Mouse (Mus musculus) thymus, postnatal 25 days (tissue): ENCODE data around the gene Plekha1.

ENCODE experiments used
- DNase-seq: peaks from one replicate; pipeline ENCODE4 v3.0.0; 2022

The Plekha1 gene

DNA sequence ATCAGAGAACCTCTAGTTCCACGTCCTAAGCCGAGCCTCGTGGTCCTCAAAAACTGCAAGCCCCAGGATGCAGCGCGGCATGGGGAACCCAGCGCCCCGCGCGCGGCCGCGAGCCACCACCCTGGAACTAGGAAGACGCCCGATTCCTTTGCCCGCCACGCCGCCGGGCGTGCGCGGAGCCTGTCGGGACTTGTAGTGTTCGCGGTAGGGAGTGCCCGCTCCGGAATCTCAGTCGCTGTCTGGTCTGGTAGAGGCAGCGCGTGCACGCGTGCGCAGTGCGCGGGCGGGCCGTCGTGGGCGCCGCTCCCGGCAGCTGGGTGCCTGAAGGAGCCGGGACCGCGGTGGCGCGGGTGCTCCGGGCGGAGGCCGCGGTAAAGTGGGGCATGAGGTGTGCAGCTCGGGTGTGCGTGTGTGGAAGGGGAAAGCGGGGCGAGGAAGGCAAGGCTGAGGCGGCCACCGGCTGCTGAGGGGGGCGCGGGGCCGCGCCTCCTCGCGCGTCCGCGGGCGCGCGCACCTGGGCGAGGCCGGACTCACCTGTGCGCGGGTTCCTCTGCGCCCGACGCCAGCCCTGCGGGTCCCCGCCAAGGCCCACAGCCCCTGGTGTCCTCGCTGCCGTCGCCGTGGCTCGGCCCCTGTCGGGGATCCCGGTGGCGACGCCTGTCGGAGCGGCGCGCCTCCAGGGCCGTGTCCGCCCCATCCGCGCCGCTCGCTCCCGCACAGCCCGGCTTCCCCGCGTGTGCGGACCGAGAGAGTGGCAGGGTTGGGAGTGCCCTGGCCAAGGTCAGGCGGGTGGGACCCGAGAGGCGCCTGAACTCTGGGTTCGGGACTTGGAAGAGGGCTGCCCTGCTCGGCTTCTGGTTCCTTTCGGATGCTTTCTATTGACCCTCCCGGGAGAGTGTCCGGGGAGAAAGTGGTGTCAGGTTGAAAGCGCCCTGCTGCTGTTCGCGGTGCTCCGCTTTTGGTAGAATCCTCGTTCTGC is at the start of gene Plekha1:
TSS of gene Plekha1 (plus strand) at position 144 of the 979 bp plus-strand sequence.
- peak; percentile 97 for DNase-seq

DNA sequence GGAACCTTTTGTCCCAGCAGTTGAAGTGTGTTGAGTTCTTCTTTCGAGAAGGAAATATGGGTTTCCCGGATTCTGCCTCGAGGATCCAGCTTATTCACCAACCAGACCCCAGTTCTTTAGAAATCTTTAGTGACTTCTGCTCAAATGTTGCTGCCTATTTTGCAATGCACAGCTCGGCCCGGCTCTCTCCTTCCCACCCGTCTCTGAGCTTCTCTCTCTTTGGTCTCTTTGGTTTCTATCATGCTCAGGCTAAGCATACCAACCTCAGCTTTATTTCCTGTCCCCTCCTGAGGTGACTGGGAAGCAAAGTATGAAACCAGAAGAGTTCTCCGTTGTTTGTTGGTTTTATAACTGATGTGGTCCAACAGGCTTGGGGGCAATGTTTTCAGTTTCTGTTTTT is 49.3 kb upstream of the Plekha1 start:
- no peak for DNase-seq

DNA sequence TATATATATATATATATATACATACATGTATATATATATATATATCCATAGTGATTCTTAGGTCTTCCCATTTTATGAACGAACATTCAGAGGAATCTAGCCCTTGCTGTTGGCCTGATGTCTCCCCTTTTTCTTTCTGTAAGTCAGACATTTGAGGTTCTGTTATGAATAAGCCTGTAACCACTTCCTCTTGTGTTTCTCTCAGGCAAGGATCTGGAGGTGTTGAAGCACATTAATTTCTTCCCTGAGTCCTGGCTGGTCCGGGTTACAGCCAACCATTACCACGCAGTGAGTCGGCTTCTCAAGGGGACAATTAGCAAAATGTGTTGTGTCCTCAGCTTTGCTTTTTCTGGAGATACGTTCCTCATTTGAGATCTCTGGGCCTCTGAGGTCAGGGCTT is 46.7 kb upstream of the Plekha1 start:
- DNase-seq = no peak

DNA sequence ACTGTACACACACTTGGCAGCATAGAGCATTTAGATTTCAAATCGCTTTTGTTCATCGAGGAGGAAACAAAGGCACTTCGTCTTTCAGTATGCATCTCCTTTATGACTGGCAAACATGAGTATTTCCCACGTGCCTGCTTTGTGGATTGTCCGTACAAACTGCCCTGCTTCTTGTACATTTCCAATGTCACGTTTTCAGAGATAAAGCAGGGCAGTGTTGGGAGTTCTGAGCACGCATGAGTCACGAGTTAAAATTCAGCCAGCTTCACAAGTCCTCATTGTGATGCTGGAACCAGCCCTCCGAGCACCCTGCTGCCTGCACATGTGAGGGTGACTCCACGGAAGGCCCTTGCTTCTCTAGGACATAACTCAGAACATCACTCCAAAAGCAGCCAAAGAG is 45.9 kb upstream of the Plekha1 start:
- no peak for DNase-seq

DNA sequence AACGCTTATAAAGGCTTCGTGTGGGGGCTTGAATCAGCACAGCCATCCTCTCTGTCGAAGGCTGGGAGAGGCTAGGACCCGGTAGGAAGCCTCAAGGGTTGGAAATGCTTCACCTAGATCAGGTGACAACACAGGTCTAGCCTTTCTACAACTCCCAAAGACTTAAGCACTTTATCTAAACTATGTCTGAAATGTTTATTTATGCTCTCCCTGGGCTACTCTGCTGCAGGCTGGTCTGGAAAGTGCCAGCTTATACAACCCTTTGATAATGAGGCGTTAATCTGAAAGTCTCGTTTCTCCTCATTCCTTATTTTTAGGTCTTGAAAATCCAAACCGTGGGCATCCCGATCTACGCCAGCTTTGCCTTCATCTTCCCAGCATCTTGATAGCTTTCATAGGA is 41.6 kb upstream of the Plekha1 start:
- no peak for DNase-seq

DNA sequence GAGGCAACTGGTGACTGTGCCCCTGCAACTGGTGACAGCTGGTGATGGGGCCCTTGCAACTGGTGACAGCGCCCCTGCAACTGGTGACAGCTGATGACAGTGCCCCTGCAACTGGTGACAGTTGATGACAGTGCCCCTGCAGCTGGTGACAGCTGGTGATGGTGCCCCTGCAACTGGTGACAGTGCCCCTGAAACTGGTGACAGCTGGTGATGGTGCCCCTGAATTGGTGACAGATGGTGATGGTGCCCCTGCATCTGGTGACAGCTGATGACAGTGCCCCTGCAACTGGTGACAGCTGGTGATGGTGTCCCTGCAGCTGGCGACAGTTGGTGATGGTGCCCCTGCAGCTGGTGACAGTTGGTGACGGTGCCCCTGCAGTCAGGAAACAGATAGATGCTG is 39.2 kb upstream of the Plekha1 start:
- peak; percentile 11 for DNase-seq

DNA sequence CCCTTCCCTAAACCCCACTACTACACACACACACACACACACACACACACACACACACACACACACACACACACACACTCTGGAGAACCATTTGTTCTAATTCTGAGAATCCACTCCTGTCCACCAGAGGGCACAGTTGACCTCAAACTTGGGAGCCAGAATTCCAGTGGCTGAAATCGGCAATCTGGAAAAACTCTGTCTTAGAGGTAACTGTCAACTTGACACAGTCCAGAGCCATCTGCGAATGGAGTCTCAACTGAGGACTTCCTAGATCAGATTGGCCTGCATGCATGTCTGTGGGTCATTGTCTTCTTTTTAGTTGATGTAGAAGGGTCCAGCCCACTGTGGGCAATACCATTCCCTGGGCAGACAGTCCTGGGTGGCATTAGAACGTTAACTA is 38.1 kb upstream of the Plekha1 start:
- peak; percentile 20 for DNase-seq

DNA sequence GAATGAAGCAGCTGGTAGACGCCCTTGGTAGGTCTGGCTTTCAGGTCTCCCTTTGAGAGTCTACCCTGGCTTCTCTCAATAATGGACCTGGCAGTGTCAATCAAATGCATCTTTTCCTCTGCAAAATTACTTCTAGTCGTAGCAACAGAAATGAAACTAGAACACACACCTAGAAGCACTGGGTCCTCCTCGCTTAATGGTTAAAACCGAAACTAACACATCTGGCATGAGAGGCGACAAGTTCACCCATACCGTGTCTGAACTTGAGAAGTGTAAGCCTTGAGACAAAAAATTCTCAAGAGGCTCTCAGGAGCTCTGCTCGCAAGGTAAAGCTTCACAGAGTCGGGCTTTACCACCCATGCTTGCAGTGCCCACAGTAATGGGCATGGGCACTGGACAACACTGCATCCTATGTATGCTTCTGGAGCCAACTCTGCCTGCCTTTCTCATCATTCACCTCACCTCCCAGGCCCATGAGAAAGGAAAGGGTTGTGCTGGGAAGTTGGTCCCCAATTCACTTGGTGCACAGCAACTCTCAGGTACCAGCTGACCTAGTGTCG is 37.6 kb upstream of the Plekha1 start:
- DNase-seq = peak; percentile 9

DNA sequence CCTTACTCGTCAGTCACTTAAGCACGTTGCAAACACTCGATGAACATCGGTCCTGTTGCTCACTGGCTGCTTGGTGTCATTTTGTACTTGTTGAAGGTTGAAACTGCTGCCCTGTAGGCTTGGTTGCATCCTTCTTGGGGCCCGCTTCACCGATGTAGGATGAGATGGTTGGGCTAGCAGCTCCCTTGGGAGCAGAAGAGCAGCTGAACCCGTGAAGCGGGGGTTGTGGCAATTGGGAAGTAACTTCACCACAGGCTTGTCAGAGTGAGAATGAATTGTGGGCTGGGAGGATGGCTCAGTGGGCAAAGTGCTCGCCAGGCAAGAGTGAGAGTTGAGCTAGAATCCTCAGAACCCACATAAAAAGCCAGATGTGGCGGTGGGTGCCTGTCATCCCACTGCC is 37.1 kb upstream of the Plekha1 start:
- peak; percentile 19 for DNase-seq

DNA sequence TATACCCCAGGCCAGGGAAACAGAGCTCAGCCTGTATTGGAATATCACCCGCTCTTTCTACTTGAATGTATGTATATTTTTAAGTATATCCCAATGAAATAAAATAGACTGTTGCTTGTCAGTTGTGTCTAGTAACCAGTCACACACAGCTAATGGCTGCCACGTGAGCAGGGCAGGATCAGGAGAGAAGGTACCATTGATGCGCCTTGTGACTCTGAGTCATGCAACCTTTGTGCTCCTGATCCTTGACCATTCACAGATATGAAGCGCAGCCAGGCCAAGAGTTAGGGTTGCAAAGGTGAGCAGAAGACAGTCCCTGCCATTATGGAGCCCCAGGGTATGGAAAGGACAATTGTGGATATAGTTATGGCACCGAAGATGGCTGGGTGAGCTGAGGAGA is 34.0 kb upstream of the Plekha1 start:
- no peak for DNase-seq

DNA sequence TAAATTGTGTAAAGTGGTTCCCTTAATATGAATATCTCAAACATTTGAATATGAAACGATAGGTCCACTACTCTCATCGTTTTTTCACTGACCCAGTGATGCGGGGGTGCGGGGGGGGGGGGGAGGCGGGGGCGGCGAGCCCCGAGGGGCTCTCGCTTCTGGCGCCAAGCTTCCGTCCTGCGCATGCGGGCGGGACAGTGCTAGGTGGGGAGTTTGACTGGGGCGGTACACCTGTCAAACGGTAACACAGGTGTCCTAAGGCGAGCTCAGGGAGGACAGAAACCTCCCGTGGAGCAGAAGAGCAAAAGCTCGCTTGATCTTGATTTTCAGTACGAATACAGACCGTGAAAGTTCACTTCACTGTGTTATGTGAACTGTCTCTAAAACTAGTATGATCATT is 31.3 kb upstream of the Plekha1 start:
- DNase-seq = no peak

DNA sequence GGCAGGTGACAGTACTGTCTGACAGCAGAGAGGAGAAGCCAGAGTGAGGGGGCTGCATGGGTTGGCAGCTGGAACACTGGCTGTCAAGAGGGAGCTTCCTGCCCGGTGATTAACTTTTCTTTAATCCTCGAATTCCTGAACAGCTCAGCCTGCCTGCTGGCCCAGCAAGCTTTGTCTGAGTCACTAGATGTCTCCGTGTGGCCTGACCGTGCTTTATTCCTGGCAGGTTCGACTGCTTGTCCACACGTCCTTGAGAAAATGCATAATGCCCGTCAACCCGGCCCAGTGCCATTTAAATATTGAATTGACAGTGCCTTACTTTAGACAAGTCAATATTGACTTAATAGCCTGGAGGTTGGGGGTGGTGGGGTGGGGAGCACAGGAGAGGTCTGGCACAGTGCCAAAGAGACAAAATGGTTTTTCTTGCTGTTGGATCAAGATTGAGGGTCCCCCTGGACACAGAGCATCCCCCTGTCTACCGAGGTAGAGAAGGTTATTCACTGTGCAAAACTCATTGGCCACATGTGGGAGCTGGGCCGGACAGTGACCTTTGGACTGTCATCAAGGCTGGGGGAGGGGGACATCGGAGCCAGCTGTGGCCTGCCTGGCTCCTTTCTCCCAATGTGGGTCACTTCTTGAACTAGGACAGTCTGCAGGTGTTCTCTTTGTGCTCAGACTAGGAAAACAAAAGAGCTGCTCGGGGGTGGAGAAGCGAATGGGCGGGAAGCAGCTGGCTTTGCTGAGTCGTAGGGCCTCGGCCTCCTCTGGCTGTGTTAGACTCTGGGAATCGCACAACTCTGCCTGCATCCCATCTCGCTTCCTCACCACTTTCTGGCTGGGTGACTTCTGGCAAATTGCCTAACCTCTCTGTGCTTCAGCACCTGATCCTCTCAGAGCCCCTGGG is 30.3 kb upstream of the Plekha1 start:
- no peak for DNase-seq

DNA sequence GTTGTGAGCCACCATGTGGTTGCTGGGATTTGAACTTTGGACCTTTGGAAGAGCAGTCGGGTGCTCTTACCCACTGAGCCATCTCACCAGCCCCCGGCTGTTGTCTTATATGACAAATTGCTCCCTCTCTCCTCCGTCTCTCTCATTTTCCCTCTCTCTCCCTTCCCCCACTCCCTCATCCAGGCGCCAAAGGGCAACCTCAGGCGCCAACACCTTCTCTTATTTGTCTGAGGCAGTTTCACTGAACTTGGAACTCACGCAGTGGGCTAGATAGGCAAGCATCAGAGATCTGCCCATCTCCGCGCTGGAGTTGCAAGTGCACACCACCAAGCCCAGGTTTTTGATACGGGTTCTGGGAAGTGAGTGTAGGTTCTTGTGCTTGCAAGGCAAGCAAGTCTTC is 29.5 kb upstream of the Plekha1 start:
- DNase-seq = no peak

DNA sequence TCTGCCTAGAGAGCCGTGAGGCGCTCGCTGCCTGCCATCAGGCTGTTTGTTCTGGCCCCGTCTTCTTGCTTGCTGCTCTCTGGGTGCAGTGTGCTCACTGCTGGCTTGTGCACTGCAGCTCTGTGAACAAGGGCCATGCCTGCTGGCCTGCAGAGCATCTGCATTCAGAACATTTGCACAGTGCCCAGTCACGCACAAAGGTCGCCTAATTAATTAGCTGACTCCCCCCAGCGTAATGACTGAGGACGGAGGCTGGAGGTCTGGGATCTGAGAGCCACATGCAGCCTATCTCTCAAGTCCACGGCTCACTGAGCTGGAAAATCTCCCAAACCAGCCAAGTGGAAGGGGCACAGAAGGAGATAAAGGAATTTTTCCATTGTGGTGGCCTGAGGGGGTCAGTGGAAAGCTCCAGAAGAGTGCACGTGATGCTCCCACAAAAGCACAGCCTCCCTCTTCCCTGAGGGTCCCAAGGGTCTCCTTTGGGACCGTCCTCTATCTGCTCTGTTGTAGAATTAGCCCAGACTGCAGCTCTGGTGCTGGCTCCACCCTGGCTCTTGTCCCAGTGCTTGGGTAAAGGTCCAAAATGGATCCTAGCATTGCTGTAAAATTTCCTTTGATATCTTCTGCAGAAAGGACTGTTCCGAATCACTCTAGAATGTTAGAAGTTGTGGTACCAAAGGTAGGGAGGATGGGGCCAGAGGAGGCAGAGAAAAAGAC is 27.5 kb upstream of the Plekha1 start:
- DNase-seq = no peak

DNA sequence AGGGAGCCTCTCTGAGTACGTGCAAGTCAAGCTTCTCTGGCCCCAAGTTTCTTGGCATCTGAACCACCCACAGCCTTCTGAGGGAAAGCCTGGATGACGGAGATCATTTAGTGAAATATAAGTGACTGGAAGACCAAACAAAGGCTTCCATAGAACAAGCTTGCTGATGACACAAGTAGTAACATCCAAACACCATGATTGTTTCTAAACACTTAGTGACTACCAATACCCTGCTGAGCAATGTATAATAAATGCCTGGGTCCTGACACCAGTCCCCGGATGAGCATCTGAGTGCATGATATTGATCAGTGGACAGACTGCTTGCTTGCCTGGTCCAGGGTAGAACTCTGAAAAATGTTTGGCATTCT is 26.9 kb upstream of the Plekha1 start:
- no peak for DNase-seq

DNA sequence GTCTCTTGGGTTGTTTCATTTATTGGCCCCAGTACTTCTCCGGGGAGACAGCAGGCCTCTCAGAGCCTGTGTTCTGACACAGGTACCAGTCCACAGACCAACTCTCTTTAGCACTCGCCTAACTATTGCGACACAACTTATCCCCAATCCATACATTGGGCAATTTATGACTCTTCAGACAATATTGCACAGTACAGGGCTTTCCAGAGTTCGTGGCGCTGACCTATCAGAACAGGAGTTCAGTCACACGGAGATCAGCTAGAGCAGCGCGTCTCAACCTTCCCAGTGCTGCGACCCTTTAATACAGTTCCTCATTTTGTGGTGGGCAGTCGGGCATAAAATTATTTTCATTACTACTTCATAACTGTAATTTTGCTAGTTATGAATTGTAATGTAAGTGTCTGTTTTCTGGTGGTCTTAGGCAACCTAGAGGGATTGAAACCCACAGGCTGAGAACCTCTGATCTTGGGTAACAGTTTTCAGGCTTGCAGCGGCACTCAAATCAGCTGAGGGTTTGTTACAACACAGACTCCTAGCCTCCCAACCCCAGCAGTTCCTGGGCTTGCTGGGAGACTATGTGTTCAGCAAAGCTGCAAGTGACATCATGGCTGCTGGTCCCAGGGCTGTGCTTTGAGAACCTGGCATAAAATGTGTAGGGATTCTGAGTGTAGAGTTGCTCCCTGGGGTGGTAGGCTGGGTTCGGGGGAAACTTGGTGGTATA is 26.0 kb upstream of the Plekha1 start:
- DNase-seq = no peak

DNA sequence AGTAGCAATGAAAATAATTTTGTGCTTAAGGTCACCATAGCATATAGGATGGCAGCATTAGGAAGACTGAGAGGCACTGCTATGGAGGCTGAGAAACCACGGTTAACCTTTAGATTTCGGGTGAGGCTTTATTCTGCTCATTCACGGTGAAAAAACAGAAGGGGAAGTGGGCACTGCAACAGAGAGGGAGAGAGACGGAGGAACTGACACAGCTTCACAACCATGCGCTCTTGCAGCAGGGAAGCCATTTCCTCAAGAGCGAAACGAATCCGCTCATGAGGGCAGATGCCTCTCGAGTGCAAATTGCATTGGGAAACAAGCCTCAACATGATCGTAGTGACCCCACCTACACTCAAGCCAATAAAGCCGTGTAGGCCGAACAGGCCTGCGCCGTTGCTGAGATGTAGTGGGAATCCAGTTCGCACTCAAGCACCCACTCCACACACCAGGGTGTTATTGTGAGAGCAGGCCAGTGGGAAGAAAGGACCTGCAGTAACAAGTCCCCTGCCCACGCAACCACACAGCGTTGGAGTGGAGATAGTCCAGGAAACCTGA is 18.3 kb upstream of the Plekha1 start:
- DNase-seq = peak; percentile 36

DNA sequence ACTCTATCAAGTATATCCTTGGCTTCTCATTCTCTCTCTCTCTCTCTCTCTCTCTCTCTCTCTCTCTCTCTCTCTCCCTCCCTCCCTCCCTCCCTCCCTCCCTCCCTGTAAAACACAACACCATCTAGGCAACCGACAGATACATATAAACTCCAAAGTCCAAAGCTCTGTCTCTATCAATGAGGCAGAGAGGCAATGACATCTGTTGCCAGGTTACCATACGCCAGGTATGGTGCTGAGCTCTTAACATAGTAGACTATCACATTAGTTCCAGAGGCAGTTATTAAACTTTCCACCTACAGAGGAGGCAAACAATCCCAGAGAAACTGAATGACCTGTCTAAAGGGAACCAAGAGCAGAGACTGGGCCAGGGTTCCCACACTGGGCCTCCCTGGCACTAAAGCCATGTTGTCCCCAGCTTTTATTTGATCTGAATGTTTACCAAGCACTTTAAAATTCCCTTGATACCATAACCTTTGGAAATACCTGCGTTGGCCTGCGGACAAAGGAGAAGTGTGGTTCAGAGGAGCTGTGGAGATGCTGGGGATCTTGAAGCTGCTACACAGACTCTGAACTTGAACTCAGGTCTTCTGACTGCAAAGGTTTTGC is 10.8 kb upstream of the Plekha1 start:
- no peak for DNase-seq

DNA sequence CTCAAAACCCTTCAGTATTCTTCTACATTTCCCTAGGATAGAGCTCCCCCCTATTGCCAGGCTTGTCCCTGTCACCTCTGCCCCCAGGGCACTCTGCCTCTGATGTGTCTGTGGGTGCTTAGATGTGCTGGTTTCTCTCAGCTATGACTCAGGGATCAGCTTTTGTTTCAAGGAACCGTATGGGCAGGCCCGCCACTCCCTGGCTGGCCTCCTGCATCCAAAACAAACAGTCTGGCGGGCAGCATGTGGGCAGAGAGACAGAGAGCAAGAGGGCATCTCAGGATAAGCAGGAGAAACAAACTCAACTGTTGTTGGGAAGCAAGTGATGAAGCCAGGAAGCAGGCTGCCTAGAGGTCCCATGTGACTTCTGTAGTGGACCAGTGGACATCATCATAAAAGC is 9.9 kb upstream of the Plekha1 start:
- DNase-seq = no peak

DNA sequence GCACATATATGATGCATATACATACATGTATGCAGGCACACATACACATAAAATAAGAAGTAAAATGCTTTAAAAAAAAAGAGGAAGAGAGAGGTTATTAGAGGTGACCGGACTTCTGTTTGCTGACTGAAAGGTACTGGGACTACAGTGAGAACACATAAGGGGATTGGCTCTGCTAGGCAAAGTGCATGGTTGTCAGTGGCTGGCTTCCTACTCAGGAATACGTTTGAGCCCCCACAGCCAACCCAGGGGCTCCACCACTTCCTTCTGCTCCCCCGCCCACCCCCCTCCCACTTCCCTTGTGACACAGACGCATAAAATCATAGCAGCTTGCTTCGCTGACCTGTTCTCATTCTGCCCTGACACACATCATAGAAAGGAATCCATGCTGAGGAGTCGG is 7.6 kb upstream of the Plekha1 start:
- DNase-seq = peak; percentile 26

DNA sequence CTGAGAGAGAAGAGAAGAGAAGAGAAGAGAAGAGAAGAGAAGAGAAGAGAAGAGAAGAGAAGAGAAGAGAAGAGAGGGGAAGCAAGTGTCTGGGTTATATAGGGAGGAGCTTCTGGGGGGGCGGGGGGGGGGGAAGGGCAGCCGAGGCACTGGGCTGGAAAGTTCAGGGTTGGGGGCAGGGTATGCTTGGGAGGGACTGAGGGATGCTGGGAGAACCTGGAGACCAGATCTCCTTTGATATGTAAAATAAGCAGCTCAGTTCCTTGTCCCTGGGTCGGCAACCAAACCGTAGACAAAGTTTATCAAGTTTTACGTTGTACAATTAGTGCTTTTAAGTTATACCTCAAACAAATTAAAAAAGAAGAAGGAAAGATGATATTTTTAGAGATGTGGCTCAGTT is 5.6 kb upstream of the Plekha1 start:
- DNase-seq = no peak
